Mouse (Mus musculus): ENCODE results near the gene Gm21943. TPM values are rescaled to one million over a fixed set of nuclear protein-coding genes. Genes with fewer than 3 reads are reported as not detected.
"Not testable (repeated sequence)": the region's sequence is repeated elsewhere in the genome, so short reads cannot be mapped to it uniquely, and the experiment has no call there.

Gm21943 gene
- not detected in 2 replicates for polyA plus RNA-seq (2015; fragmentation: Nextera tagmentation; extraction: Ambion mirVana)

DNA sequence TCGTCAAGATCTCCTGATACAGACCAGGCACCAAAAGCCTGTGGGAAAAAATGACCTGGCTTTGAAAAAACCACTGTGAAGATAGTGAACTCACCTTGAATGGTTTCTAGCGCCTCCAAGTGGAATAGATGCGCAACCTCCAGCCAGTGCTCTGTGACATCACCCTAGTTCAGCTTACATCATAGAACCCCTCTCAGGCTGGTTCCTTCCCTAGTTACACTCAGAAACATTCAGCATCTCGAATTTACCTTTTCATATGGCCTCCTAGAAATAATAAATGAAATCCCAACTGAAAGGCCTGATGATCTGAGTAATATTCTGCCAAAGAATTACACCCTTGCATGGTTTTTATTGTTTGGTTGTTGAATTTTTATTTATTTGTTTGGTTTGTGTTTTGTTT lies at the start of gene Gm21943:
Gm21943 (minus strand) TSS at position 101 of the 400 bp plus-strand sequence.
- ATAC-seq (ENCODE audit: insufficient number of reproducible peaks, low FRiP score, low TSS enrichment, low read depth); H3K36me3 ChIP-seq; H3K9ac ChIP-seq; H3K4me1 ChIP-seq; H3K9me3 ChIP-seq; H3K4me3 ChIP-seq; H3K27me3 ChIP-seq; H3K4me2 ChIP-seq; H3K27ac ChIP-seq: not testable (repeated sequence)
- no CpG with 5 or more reads among the region's 4 CpGs for WGBS

Other genes starting within 250 kb of the Gm21943 start
- gene Gm28961, start 172.0 kb upstream of the Gm21943 start, polyA plus RNA-seq (2015; fragmentation: Nextera tagmentation; extraction: Ambion mirVana): not detected in 2 replicates